Mouse (Mus musculus) intestine, embryonic 14.5 days (tissue): ENCODE results near the gene Kin. TPM values are rescaled to one million over a fixed set of nuclear protein-coding genes. Genes with fewer than 3 reads are reported as not detected.

Experiments used
- ATAC-seq: fragments of 200-750 bp; cut with Nextera tagmentation; replicated peaks from 2 replicates; pipeline ENCODE4 v1.8.0; 2017; ENCODE audit warnings: low read depth, moderate number of reproducible peaks, moderate TSS enrichment, moderate library complexity; ENCODE audit not compliant: low FRiP score, low TSS enrichment
- DNase-seq: peaks from one replicate; pipeline ENCODE4 v3.0.0-alpha.2; 2018; ENCODE audit warnings: low spot score
- H3K27ac ChIP-seq: fragments of 300-500 bp; sonication (generic); 2 replicates; pipeline ENCODE4 v1.5.1; 2014; ENCODE audit warnings: low read depth, mild to moderate bottlenecking, control low read depth
- H3K27me3 ChIP-seq: fragments of 300-500 bp; sonication (generic); replicated peaks from 2 replicates; pipeline ENCODE4 v1.6.1; 2014; ENCODE audit warnings: low read length, control low read depth; ENCODE audit not compliant: control insufficient read depth, insufficient read depth
- H3K36me3 ChIP-seq: fragments of 300-500 bp; sonication (generic); 2 replicates; pipeline ENCODE4 v1.6.1; 2014; ENCODE audit warnings: low read length, control low read depth; ENCODE audit not compliant: control insufficient read depth, insufficient read depth
- H3K4me1 ChIP-seq: fragments of 300-500 bp; sonication (generic); replicated peaks from 2 replicates; pipeline ENCODE4 v1.6.1; 2014; ENCODE audit warnings: low read length, control low read depth, mixed read lengths; ENCODE audit not compliant: control insufficient read depth, insufficient read depth
- H3K4me2 ChIP-seq: fragments of 300-500 bp; sonication (generic); 2 replicates; pipeline ENCODE4 v1.6.1; 2014; ENCODE audit warnings: low read length
- H3K4me3 ChIP-seq: fragments of 300-500 bp; sonication (generic); 2 replicates; pipeline ENCODE4 v1.5.1; 2014; ENCODE audit warnings: low read depth, low read length, control low read depth, mixed read lengths
- H3K9ac ChIP-seq: fragments of 300-500 bp; sonication (generic); 2 replicates; pipeline ENCODE4 v1.6.1; 2014; ENCODE audit warnings: mild to moderate bottlenecking, low read length
- H3K9me3 ChIP-seq: fragments of 300-500 bp; sonication (generic); 2 replicates; pipeline ENCODE4 v1.6.1; 2016; ENCODE audit warnings: low read length, control low read depth; ENCODE audit not compliant: control insufficient read depth
- WGBS: fragments of 180-500 bp; shearing (Covaris S2); extraction: QIAGEN DNeasy Blood & Tissue Kit; methylation state at CpG from one replicate; pipeline ENCODE4 v1.1.7; 2014; 5-methylcytosine and 5-hydroxymethylcytosine counted together
- polyA plus RNA-seq: library from polyadenylated mRNA; unstranded; fragments of >200 nt; fragmentation: Nextera tagmentation; extraction: Ambion mirVana; gene quantifications from 2 replicates; pipeline ENCODE4 v1.2.1, GENCODE M21; 2014

The Kin gene
- polyA plus RNA-seq, 1 experiment from 2014 or later = 26.8 TPM

DNA sequence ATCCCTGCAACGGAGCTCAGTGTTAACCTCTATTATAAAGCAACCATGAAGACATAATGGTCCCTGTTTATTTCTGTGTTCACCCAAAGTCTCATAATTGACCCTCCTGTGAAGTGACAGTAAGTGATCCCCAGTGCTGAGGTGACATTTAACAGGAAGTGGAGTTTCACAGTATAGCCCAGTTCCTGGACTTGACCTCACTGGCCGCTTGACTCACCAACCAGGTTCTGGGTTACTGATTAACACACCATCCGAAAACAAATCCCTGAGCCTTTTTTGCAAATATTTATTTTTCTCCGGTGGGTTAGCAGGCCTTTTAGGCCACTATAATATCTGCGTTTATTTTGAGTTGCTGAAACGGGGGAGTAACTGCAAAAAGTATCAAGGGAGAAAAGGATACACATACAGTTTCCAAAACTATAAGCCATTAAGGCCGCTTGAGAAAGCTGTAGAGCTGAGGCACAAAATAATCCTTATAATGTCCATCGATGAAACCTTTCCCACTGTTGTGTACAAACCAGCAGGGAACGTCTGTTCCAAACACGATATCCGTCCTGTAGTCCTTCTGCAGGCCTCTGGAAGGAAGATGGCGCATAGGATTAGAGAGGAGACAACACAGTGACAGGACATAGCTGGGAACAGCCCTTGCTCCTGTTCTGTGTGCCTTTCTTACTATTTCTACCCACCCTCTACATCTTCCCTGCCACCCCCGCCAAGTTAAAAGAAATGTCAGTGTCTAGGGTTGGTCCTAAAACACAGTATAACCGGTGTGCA lies 14.1 kb downstream of the Kin start:
- Histone ChIP-seq H3K36me3 (peaks cover 39% of the 10 kb centered on the region), H3K4me3 (no peak overlapping the region), H3K27me3 (no peaks in the 10 kb centered on the region), H3K4me2 (no peak overlapping the region), H3K9ac (no peak overlapping the region), H3K27ac (no peak overlapping the region), H3K9me3 (no peaks in the 10 kb centered on the region), H3K4me1 (no peaks in the 10 kb centered on the region)
- ATAC-seq = no peak; the same call in 1 of the 2 replicates
- no peak for DNase-seq
- WGBS = 77% methylated on average over 14 of the region's 14 CpGs

DNA sequence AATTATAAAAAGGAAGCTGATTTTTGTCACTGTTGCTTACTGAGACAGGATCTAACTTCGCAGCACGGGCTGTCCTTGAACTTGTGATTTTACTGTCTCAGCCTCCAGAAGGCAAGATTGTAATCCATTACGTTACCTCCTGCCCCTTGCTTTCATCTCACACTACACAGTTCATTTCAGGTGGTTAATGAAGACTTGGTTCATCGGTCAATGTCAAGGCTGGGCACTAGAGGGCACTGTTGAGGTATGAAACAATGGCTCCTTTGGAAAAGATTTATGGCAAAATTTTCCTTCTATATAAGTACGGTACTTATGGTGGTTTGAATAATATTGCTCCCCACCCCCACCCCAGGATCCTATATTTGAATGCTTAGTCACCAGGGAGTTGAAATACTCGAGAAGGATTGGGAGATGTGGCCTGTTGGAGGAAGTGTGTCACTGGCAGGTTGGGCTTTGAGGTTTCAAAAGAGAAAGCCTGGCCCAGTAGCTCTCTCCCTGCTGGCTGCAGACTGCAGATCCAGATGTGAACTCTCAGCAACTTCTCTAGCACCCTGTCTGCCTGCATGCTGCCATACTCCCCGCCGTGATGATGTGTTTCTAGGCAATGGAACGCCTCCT lies 18.3 kb downstream of the Kin start:
- H3K36me3 ChIP-seq = no peaks in the 10 kb centered on the region
- H3K4me2 ChIP-seq = no peak overlapping the region
- WGBS = 41% methylated on average over 9 of the region's 9 CpGs
- DNase-seq (peak; percentile 81), ATAC-seq (peak; percentile 41; the same call in 1 of the 2 replicates)
- H3K27ac ChIP-seq = no peak overlapping the region
- H3K4me1 ChIP-seq = no peaks in the 10 kb centered on the region
- H3K9ac ChIP-seq = no peak overlapping the region
- H3K4me3 ChIP-seq = no peak overlapping the region
- no peaks in the 10 kb centered on the region for H3K27me3 ChIP-seq
- no peaks in the 10 kb centered on the region for H3K9me3 ChIP-seq

DNA sequence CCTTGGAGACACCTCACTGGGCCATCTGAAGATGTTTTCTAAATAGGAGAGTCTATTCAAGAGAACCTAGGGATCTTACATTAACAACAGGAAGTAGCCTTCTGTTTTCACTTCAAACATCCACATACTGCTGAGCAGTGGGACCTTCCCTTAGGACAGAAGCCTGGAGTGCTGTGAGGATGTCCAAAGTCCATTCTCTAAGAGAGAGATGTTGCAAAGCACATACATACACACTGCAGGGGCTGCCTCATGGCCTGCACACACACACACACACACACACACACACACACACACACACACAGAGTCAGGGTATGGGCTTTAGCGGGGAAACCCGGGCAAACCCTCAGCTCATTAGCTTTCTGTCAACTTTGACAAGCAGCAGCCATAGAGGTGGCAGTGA lies 20.1 kb downstream of the Kin start:
- no peak for DNase-seq
- H3K27me3 ChIP-seq = no peaks in the 10 kb centered on the region
- no peak overlapping the region for H3K27ac ChIP-seq
- no peaks in the 10 kb centered on the region for H3K4me1 ChIP-seq
- no peak overlapping the region for H3K4me3 ChIP-seq
- no peak overlapping the region for H3K4me2 ChIP-seq
- 0 out of 2 replicates have a peak, but pooled peaks have one; percentile 41 for ATAC-seq
- no peak overlapping the region for H3K9ac ChIP-seq
- H3K9me3 ChIP-seq = no peaks in the 10 kb centered on the region
- WGBS = 58% methylated on average over 2 of the region's 2 CpGs
- no peaks in the 10 kb centered on the region for H3K36me3 ChIP-seq

DNA sequence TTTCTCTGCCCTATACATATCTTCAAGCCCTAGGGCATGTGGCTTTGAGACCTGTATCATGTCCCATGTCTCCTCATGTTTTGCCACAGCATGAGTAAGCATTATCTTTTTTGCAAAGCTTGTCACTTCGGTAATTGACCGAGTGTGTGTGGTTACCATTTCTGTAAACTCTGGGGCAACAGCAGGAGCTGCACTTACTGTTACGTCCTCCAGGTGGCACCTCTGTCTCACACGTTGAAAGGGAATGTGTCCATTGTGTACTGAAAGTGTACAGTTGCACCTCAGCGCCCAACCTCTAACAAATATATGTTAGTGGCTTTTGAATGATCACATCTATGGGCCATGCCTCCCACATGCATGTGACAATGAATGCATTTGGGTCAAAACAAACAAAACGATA lies 20.8 kb downstream of the Kin start:
- Histone ChIP-seq H3K9me3 (no peaks in the 10 kb centered on the region), H3K27ac (no peak overlapping the region), H3K4me1 (no peaks in the 10 kb centered on the region), H3K4me3 (no peak overlapping the region), H3K4me2 (no peak overlapping the region), H3K9ac (no peak overlapping the region), H3K27me3 (no peaks in the 10 kb centered on the region), H3K36me3 (no peaks in the 10 kb centered on the region)
- ATAC-seq (no peak), DNase-seq (peak; percentile 66)
- WGBS = 42% methylated on average over 6 of the region's 6 CpGs

GRCm38 (mm10) chr2:10108535-10109189 lies 28.3 kb downstream of the Kin start:
- Histone ChIP-seq H3K36me3 (no peaks in the 10 kb centered on the region), H3K9me3 (no peaks in the 10 kb centered on the region), H3K27ac (no peak overlapping the region), H3K4me3 (no peak overlapping the region), H3K4me1 (no peaks in the 10 kb centered on the region), H3K27me3 (no peaks in the 10 kb centered on the region), H3K4me2 (no peak overlapping the region), H3K9ac (no peak overlapping the region)
- ATAC-seq = no peak
- DNase-seq = no peak
- 75% methylated on average over 6 of the region's 6 CpGs for WGBS

DNA sequence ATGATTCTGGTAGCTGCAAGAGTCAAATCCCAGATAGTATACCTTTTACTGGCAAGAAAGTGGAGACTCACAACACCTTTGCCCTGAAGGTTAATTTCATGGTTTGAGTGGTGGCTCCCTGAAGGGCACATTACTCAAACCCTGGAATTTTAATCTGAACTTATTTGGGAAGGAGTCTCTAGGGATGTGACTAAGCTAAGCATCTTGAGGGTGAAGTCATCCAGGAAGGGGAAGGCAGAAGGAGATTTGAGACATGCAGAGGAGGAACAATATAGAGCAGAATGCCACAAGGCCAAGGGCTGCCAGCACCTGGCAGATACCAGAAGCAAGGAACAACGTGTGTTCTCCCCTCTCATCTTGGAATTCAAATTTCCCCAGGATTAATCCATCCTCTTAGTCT lies 38.4 kb downstream of the Kin start:
- no peak overlapping the region for H3K27ac ChIP-seq
- WGBS = 46% methylated on average over 1 of the region's 1 CpGs
- no peak for ATAC-seq
- no peak overlapping the region for H3K4me2 ChIP-seq
- H3K27me3 ChIP-seq = no peaks in the 10 kb centered on the region
- no peaks in the 10 kb centered on the region for H3K9me3 ChIP-seq
- H3K9ac ChIP-seq = no peak overlapping the region
- no peak for DNase-seq
- H3K4me3 ChIP-seq = no peak overlapping the region
- H3K4me1 ChIP-seq = no peaks in the 10 kb centered on the region
- H3K36me3 ChIP-seq = no peaks in the 10 kb centered on the region

GRCm38 (mm10) chr2:10119276-10119675 lies 38.9 kb downstream of the Kin start:
- WGBS = 79% methylated on average over 8 of the region's 8 CpGs
- H3K9me3 ChIP-seq = no peaks in the 10 kb centered on the region
- no peaks in the 10 kb centered on the region for H3K36me3 ChIP-seq
- no peaks in the 10 kb centered on the region for H3K4me1 ChIP-seq
- H3K27ac ChIP-seq = no peak overlapping the region
- no peak overlapping the region for H3K9ac ChIP-seq
- ATAC-seq = no peak
- no peak for DNase-seq
- no peak overlapping the region for H3K4me3 ChIP-seq
- no peak overlapping the region for H3K4me2 ChIP-seq
- H3K27me3 ChIP-seq = no peaks in the 10 kb centered on the region

DNA sequence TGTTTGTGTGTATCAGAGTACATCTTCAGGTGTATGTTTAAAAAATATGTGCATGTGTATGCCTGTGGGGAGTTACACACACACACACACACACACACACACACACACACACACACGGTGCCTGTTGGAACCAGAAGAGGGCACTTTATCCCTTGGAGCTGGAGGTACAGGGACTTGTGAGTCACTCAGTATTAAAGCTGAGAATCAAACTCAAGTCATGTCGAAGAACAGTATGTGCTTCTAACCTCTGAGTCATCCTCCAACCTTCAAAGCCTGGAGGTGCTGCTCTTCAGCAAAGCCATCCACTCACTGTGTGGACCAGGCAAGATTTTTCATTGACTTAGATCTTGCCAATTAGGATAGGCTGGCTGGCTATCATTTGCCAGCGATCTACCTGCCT lies 41.4 kb downstream of the Kin start:
- Histone ChIP-seq H3K9me3 (no peaks in the 10 kb centered on the region), H3K36me3 (no peaks in the 10 kb centered on the region), H3K9ac (no peak overlapping the region), H3K4me3 (no peak overlapping the region), H3K27me3 (no peaks in the 10 kb centered on the region), H3K4me1 (no peaks in the 10 kb centered on the region), H3K27ac (no peak overlapping the region), H3K4me2 (no peak overlapping the region)
- no peak for DNase-seq
- ATAC-seq = no peak
- 70% methylated on average over 3 of the region's 3 CpGs for WGBS
